Mouse (Mus musculus) spleen, embryonic (tissue): ENCODE measurements around the gene P4ha2.

ENCODE experiments used
- CTCF ChIA-PET: fragments of 350-600 bp; sonication (Branson Sonifier 250); formaldehyde crosslinking; loops from one replicate; lab custom pipeline; 2022; lab: Charles Lee

P4ha2 gene

DNA sequence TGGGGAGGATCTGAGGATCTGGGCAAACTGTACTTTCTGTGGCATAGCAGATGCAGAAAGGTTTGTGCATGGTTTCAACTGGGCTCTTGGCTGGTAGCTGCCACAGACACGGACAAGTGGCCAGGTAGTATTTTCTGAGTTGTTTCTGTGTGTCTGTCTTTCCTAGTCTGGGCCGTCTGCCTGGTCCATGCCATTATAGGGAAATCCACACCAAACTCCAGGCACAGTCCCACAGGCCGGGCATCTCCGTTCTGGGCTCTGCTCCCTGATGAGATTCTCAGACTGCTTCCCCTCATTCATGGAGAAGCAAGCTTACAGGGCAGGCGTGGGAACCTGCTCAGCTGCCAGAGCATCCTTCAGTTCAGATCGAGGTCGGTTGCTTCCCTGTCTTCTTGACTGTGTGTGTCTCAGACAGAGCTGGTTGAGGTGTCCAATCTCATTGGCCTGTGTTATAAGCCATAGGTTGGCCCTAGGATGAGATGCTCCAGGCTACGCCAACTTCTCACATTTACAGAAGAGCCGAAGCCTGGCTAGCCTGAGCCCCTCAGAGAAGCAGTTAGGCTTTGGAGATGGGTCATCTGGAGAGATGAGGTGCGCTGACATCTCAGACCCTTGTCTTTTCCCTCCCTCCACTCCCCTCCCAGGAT is at the start of gene P4ha2:
Gene P4ha2 (plus strand): TSS at position 51 of the 647 bp plus-strand sequence.
- CTCF ChIA-PET: no interaction called here

DNA sequence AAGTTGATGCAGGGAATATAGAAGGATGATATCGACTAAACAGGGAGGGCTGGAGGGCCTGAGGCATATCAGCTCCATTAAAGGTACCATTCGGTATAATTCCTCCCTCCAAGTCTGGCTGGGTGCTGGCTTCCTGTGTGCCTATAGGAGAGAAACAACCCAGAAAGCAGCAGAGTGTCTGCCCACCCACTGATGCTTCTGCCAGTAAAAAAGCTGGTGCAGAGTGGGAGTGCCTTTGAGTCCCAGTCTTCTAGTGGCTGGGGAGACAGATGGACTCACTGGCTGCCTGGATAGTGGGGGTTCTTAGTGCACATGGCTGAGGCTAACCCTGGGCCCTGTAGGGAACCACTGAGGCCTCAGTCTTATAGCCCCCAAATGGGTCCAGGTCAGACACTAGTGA is 49.7 kb upstream of the P4ha2 start:
- CTCF ChIA-PET: interaction anchor here (0.6 to 1.1 kb wide), 2 partner anchors 10 to 48 kb away, joined by 3 read pairs; no protein-coding TSS in a partner anchor

DNA sequence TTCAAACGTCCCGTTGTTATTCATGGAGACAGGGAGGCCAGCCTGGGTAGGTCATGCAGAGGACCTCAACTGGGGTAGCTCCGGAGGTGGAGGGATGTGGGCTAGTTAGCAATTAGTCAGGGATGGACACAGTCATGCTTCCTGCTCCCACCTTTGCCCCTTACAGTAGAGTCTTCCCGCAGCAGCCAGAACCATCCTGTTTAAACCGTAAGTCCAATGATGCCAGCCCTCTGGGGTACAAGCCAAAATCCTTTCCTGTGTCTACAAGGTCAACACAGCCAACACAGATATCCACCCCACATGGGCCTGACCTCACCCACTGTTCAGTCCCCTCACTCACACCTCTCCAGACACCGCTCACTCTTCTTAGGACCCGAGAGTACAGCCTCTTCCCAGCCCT is 48.7 kb upstream of the P4ha2 start:
- CTCF ChIA-PET: interaction anchor here (1.1 kb wide), 1 partner anchor 9 kb away, joined by 3 read pairs; no protein-coding TSS in a partner anchor

DNA sequence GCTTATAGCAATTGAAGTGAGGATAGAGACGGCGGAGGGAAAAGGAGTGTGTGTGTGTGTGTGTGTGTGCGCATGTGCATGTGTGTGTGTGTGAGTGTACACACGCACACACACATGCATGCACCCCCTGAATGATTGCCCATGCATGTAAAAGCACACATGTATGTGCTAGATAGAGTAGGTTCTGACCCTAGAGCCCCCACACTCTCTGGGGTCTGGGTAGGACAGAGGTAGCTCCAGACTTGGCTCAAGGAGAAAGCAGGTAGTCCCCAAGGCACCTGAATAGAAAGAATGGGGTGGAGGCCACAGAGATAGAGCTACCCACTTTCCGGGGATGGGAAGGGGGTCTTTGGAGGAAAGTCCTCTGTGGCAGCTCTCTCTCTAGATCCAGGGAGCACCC is 47.8 kb upstream of the P4ha2 start:
- CTCF ChIA-PET: no interaction called here

DNA sequence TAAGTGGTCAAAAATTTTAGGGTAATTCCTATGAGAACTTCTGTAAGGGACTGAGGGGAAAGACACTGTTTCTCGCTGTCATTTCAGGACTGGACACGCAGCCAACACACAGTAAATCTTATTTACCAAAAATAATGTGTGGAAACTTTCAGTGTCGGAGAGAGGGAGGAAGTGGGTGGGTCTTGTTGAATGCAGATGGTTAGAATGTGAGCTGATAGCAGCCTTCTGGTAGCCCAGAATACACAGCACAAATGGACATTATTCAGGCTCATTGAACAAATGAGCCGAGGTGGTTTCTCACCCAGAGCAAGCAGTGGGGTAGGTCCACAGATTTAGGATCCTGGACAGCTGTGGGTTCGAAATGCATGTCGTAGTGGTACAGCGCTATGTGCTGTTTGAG is 46.8 kb upstream of the P4ha2 start:
- CTCF ChIA-PET: no interaction called here

DNA sequence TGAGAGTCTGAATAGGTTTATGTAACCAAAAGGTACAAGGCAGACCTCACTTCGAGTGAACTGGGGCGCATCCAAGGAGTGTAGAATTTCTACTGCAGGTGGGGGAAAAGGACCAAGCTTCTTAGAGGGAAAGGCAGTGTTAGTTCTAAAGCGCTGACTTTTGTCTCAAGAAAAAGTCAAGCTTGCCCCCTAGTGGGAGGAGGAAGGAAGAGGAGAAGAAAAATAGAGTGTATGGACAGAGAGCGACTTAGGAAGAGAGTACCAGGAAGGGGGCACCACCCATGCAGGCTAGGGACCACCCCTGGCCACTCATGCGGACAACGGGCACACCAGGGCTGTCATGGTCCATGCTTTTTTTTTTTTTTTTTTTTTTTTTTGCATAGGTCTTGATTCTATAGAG is 45.6 kb upstream of the P4ha2 start:
- CTCF ChIA-PET: interaction anchor here (0.6 kb wide), 1 partner anchor 280 kb away, joined by 7 read pairs; no protein-coding TSS in a partner anchor

DNA sequence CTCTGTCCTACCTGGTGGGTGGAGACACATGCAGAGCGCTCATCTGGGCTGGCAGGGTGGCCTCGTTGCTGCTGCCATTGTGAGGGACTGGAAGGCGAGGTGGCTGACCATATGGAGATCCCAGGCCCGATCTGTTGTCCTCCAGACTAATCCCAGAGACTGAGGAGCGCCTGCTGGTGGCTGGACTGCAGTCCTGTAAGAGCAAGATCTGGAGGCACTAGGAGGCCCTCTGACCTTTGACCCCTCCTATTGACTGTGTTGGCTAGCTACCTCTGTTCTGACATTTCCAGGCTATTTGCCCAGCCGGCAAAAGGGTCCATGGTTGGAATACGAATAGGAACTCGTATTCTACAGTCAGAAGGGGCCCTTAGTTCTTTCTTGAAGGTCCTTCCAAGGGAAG is 43.8 kb upstream of the P4ha2 start:
- CTCF ChIA-PET: no interaction called here

DNA sequence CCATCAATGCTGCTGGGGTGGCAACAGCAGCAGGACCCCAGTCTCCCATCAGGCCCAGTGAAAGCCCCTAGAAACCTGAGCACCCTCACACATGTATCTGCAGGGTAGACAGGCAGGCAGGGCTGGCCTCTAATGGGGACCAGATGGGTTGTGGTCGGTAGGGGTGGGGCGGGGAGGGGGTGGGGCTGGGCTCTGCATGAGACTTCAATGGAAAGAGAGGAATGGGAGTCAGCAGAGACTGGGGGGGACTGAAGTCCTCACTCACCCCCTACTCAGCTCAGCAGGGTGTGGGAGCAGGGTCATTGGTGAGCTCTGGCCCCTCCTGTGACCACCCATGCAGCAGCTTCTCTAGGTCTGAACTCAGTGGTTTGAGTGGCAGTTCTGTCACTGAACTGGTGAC is 42.5 kb upstream of the P4ha2 start:
- CTCF ChIA-PET: no interaction called here

DNA sequence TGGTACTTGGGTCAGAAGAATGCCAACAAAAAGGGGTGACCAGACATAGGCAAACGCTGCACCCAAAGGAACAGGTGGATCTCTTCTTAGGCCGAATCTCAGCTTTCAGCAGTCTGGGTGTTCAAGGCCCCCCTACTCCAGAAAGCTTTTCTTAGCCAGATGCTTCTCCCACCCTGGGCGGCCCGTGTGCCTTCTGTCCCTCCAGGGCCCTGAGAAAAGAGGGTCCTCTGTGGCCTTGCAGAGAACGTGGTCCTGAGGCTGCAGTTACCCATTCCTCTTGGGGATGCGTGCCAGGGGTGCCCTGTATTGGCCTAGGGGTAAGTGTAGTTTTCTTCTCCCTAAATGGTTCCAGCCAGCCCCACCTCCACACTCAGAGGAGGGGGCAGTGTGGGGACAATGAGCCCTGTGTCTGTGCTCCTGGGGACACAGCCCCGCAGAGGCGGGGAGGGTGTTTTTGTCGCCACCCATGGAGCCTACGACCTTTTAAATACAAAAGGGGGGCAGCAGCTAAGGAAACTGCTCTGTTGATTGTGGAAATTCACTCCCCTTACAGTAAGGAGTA is 41.8 kb upstream of the P4ha2 start:
- CTCF ChIA-PET: no interaction called here

DNA sequence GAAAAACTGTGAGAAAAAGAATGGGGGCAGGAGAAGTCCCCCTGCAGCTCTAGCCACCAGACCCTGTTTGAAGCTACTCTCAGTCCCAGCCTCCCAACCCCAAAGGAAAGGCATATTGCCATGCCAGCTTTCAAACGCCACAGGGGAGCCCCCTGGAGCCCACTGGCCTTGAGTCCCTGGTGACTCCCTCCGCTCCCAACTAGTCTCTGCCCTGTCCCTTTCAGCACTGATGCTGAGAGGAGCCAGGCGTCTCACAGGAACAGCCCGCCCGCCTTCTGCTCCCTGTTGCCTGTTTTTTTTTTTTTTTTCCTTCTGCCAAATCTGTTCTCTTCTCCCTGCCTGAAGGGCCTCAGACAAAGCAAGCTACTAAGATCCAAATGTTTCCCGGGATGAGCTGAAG is 41.3 kb upstream of the P4ha2 start:
- CTCF ChIA-PET: interaction anchor here (0.5 kb wide), 1 partner anchor 30 kb away, joined by 6 read pairs; no protein-coding TSS in a partner anchor

DNA sequence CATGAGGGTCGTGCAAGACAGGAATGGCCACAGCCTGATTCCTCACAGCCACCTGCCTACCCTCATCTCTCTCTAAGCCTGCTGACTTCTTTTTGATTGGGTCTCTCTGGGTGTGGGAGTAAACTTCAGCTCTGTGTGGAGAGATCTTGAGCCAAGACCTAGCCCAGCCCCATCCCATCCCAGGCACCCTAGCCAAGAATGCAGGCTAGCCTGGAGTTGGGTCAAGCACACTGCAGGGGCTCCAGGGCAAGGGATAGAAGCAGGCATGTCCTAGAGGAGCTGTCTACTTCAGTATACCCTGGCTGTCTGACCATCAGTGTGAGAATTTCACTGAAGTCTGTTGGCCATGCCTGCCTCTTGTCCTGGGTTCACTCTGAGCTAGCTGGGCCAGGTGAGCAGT is 40.4 kb upstream of the P4ha2 start:
- CTCF ChIA-PET: interaction anchor here (0.7 kb wide), 1 partner anchor 9 kb away, joined by 3 read pairs; no protein-coding TSS in a partner anchor

DNA sequence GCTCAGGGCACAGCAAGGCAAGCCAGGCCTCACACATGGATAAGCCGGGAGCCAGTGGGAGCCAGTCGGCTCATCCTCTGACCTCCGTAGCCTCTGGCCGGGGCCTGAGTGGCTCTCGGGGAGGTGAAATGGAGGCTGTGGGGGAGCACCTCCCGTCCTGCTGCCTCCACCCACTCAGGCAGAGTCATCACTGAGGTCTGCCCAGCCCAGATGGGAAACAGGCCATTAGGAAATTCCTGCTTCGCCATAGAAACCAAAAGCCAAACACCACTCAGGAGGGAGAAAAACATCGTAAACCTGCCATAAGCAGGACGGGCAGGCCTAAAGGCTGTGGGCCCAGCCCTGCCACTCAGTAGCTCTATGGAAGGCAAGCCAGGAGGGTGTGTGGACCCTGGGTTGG is 39.6 kb upstream of the P4ha2 start:
- CTCF ChIA-PET: interaction anchor here (0.7 kb wide), 1 partner anchor 10 kb away, joined by 3 read pairs; no protein-coding TSS in a partner anchor

DNA sequence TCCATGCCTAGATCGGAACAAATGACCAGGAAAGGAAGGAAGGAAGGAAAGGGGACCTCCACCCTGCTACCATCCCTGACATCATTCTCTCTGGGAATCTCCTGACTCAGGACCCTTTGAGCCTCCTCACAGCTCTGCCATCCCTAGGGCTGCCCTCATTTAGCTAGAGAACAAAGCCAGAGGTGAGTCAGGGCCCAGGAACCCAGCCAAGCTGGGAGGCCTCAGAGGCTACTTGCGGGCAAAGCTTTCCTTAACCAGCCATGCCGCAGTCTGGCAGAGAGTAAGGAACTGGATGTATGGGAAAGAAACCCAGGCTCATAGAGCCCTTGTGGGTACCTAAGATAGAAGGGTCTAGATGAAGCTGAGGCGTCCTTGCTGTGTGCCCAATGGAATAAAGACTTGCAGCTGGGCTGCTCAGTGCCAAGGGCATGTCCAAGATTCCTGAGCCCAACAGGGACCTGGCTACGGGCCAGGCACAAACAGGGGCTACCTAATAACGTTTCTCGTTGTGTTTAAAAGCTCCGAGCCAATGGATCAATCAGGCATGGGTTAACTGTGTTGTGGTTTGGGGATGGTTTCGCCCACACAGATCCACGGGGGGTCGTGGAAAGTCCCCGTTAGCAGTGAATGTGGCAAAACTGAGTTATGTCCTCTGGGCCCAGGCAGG is 37.7 kb upstream of the P4ha2 start:
- CTCF ChIA-PET: no interaction called here

DNA sequence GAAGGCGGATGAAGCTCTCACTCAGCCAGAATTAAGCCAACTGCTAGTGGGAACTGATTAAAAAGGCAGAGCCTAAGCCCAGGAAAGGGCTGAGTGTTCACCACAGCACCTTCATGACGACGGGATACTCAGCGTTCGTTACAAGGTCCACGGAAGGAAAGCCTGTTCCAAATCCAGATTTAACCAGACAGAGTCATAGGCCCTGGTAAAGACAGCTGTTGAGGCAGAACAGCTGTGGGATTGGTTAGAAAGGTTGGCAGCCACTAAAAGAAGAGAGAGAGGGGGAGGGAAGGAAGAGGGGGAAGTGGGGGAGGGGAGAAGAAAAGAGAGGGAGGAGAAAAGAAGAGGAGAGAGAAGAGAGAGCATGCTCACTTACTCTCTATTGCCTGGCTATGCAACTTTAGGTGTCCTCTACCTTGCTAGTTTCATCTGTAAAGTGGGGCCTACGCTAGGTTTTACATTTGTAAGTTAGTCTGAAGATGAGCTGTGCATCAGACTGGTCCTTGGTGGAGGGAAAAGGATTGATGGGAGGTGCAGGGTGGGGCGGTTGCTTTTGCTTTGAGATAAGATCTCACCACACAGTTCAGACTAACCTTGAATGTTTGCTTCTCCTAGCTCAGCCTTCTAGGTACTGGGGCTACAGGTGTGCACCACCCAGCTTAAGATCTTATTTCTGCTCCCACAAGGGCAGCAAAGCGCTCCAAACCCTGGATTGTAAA is 37.0 kb upstream of the P4ha2 start:
- CTCF ChIA-PET: no interaction called here

DNA sequence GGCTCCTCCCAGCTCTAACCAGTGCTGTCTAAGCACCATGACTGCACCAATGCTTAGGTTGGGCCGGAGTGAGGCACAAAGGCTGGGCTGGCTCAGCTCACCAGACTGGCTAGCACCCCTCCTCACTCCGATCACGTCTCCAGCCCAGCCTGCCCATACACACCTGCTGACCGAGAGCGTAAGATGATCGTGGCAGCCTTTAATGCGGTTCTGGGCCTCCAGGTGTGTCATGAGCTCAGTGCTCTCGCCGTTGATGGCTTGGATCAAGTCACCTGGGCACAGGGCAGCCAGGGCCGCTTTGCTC is 36.5 kb upstream of the P4ha2 start:
- CTCF ChIA-PET: no interaction called here

DNA sequence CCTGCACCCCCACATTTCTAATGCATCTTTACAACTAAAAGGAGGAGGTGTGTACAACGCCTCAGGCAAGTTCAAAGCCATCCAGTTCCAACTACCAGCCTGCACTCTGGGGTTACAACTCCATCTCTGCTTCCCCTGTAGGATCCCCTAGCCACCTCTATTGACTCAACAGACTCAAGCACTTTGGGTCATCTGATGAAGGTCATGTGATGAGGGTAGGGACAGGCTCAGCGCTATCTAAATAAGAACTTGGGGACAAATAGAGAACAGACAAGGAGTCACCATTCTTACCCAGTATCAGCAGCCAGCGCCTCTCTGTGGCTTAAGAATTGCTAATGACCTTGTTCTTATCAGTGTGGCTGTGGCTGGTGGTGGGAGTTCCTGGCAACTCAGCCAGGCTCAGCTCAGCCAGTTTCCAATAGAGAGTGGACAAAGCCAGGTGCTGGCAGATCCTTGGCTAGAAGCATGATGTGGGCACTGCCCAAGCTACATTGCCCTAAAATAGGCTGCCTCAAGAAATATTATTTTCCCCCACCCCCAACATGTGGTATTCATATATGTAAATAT is 35.4 kb upstream of the P4ha2 start:
- CTCF ChIA-PET: no interaction called here

DNA sequence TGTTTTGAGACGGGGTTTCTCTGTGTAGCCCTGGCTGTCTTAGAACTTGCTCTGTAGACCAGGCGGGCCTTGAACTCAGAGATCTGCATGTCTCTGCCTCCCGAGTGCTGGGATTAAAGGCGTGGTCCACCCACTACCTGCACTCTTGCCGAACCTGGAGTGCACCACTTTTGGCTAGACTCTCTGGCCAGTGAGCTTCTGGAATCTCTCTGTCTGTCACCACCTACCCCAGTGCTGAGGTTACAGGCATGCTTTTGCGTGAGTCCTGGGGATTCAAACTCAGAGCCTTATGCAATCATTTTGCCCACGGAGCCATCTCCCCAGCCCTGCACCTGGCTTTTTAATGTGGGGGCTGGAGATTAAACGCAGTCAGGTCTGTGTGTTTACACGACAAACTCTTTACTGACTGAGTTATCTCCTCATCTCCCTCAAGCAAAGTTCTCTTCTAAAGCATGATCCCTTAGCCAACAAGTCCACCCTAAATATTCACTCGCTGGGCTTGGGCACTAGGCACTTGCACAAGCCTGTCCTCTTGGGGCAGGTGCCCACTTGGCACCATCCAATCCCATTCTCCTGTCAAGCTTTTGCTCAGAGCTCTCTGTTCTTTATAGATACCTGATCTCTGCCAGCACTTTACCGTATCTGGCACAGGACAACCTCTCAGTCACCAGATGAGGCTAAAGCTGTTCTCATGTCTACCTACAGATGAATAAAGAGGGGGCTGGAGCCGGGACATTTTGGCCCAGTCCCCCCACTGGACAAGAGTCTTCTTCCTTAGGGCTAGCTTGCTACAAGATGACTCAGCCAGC is 34.6 kb upstream of the P4ha2 start:
- CTCF ChIA-PET: no interaction called here

DNA sequence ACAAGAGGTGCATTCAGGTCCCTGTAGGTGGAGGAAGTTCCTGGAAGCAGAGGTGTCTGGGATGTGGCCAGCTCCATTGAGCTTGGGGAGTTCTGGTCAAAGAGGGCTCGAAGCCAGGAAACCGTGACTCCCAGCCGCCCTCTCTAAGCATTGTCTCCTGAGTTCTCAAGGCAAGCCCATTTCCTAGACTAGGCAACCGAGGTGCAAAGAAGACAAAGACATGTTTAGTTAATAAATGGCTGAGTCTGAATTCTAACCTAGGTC is 34.0 kb upstream of the P4ha2 start:
- CTCF ChIA-PET: no interaction called here

DNA sequence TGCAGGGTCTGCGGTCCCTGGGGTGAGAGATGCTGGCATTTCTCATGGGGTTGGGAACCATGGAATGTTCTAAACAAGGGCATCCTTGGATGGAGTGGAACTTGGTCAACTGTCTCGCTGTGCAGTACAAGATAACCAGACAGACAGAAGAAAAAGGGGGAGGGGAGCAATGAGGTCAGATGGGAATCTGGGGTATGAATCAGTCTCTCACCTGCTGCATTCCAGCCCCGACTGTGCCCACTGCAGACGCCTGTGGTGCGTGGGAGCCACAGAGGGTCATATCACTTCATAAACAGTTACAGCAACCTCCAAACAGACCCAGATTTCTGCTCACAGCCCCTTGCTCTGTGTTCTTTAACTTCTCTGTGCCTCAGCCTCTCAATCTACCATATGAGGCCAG is 33.5 kb upstream of the P4ha2 start:
- CTCF ChIA-PET: no interaction called here

DNA sequence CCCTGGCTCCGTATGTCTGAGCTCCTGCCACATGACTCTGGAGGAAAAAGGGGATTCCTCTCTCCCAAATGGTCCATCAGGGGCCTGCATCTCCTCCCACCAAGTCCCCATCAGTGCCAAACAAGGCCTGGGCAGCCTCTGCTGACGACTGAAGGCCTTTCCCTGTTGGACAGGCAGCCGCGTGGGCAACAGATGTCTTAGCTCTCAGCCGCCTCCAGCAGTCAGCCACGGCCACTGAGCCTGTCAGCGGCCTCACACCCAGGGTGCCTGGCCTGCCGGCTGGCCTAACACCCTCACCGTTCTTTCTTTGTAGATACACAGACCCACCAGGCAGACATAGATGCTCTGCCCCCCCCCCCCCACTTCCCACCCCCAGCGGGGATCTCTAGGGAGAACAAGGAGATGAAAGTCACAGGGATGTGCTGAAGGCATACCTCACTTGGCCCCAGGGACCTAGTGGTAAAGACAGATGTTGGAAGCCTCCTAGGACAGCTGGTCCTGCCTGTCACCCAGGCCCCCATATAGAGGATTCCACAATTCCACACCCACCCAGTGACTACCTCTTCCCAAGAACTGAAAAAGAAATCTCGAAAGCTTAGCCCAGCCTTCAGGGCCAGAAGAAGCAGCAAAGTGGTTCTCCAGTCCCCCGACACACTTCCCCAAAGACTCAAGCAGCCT is 32.4 kb upstream of the P4ha2 start:
- CTCF ChIA-PET: no interaction called here

DNA sequence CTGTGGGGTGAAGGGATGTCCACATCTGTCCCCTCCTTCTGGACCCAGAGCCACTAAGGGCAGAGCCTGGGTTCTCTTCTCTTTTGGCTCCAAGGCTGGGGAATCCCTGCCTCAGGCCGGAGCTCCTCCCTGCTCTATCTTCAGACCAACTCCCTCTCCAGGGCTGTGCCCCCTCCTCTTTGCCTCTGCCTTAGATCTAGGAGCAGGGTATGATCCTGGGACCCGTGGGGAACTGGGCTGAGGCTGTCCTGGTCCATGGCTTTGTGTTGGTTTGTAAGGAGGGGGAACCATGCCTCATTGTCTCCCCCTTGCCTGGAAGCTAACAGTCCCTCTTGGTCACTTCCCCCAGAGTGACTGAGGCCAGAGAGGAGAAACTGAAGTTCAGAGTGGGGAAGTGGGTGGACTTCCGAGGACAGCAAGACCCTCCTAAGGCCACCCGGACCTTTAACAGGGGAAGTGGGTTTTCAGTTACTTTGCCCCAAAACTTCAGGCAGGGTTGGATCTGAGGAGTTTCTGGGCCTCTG is 31.8 kb upstream of the P4ha2 start:
- CTCF ChIA-PET: no interaction called here
